Mouse (Mus musculus) left cerebral cortex, adult 9 months (tissue): ENCODE measurements around the gene Chit1.

Source experiments
- DNase-seq, 2 experiments: peaks; one replicate each; pipeline ENCODE4 v3.0.0; 2022; ENCODE audit warnings: low spot score in 2 of 2

The Chit1 gene

DNA sequence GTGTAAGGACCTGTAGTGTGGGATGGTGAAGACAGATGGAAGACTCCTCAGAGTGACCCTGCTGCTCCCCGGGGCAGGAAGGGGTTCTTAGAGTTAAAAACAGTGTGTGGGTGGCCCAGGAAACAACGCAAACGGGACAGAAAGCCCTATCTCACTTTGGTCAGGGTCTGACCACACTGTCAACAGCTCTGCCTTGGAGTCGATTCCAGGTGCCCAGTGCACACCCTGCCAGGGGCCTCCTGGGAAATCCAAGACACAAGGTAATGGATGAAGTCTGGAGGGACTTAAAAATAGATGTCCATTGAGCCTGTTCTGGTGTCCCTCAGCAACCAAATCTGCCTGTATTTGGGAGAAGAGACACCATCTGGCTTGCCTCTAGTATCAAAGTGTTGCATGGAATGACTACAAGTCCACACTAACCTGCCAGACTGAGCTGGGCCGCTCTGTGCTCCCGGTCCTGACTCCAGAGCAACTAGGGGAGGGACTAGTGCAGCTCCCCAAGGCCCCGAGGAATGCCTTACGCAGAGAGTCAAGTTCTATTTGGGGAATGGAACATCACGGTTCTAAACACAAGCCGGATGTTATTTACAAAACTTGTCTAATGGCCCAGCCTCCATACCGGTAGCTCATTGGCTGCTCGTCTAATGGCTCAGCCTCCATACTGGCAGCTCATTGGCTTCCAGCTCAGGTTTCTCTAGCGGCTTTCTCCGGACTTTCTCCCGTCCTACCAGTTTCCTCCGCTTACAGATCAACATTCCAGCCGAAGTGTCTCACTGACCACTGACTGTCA lies 12.1 kb upstream of the Chit1 start:
- DNase-seq, result peak; percentile 67 to 74

GRCm38 (mm10) chr1:134099516-134100235 lies 11.4 kb upstream of the Chit1 start:
- no peak for DNase-seq

DNA sequence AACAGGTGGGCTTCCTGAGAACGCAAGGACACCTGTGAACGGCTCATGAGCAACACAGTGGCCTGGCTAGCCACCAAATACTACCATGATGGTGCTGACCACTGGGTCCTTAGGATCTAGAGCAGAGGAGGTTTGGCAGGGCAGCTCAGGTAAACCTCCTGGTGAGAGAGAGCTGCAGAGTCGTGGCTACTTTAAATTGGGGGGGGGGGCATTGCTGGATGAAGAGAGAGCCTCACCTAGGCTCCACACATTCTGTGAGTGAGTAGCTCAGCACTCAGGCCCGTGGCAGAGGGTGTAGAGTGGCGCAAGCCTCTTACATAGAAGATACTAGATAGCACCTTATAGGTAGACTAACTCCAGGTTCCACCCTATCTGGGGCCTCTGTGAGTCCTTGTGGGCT lies 10.6 kb upstream of the Chit1 start:
- DNase-seq, result no peak

DNA sequence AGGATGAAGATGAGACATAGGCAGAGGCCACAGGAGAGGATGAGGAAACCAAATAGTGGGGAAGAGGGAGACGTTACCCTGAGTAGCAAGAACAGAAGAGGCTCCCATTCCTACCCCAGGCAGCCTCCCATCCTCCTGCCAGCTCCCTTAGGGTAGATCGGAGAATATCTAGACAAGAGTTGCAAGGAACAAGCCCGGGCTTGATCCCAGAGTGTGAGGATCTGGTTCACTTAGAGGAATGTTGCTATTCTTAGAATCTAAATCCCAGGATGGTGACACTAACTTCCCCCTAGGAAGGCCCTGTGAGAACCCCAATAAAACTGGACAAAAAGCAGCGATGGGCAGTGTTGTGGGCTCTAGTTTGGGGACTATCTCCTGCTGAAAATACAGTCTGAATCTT lies 10.1 kb upstream of the Chit1 start:
- no peak for DNase-seq

GRCm38 (mm10) chr1:134101593-134101992 lies 9.4 kb upstream of the Chit1 start:
- DNase-seq, result no peak

GRCm38 (mm10) chr1:134103861-134104260 lies 7.2 kb upstream of the Chit1 start:
- no peak for DNase-seq

- no peak for DNase-seq
Observed at GRCm38 (mm10) chr1:134105043-134105763, 5.8 kb upstream of the Chit1 start.

GRCm38 (mm10) chr1:134105764-134106430 lies 5.1 kb upstream of the Chit1 start:
- DNase-seq, result no peak

- peak in 1 of 2 experiments; percentile 75 for DNase-seq
Observed at GRCm38 (mm10) chr1:134106719-134107118, 4.3 kb upstream of the Chit1 start.

- no peak for DNase-seq
Observed at GRCm38 (mm10) chr1:134107777-134108176, 3.3 kb upstream of the Chit1 start.

- no peak for DNase-seq
Observed at GRCm38 (mm10) chr1:134110015-134110414, 1.0 kb upstream of the Chit1 start.

GRCm38 (mm10) chr1:134110449-134110848 lies 593 bp upstream of the Chit1 start:
- DNase-seq, result no peak

GRCm38 (mm10) chr1:134113560-134113959 lies 2.5 kb downstream of the Chit1 start:
- no peak for DNase-seq

DNA sequence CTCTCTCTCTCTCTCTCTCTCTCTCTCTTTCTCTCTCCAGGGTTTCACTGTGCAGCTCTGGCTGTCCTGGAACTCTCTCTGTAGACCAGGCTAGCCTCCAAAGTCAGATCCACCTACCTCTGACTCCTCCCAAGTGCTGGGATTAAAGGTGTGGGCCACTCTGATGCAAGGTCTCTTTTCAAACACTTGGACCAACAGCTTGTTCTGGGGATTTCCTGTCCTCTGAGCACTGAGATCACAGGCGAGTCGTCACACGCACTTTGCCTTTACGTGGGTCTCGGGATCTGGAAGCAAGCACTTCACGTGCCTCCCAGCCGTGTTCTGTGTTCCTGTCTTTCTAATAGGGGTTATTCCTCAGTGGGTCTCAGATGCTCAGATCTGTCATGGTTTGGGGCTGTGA lies 3.0 kb downstream of the Chit1 start:
- DNase-seq, result no peak

- no peak for DNase-seq
Observed at GRCm38 (mm10) chr1:134114730-134115129, 3.7 kb downstream of the Chit1 start.

GRCm38 (mm10) chr1:134115424-134115823 lies 4.4 kb downstream of the Chit1 start:
- DNase-seq, result no peak

DNA sequence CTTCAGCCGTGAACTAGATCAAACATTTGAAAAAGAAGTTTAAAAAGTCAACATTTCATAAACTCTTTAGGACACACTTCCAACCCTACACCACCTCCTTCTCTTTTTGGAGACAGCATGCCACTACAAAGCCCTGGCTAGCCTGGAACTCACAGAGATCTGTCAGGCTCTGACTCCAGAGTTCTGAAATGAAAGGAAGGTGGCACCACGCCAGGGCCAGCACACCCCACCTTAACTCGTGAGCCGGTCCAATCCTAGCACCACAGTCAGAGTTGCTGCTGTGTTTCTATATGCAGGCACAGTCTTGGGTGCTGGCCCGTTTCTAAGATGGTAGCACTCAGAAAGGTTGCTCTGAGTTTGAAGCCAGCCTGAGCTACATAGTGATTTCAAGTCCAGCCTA lies 6.1 kb downstream of the Chit1 start:
- no peak for DNase-seq

DNA sequence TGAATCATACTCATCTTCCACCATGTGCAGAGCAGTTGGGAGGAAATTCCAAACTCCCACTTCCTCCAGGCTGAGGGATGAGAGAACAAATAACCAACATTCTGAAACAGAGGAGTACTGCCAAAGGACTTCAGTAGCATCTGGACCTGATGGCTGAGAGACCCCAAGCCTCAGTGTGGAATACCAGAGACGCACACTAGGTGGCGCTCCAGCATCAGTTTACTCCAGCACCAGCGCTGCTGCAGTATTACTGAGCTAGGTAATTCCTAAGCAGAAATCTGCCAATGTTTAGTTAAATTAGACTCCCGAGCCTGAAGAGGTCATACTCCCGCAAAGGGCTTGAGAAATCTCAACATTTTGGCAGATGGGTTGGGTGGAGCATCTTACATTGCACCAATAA lies 9.1 kb downstream of the Chit1 start:
- DNase-seq, result peak in 1 of 2 experiments; percentile 92

- DNase-seq, result no peak
Observed at GRCm38 (mm10) chr1:134122195-134122594, 11.2 kb downstream of the Chit1 start.

DNA sequence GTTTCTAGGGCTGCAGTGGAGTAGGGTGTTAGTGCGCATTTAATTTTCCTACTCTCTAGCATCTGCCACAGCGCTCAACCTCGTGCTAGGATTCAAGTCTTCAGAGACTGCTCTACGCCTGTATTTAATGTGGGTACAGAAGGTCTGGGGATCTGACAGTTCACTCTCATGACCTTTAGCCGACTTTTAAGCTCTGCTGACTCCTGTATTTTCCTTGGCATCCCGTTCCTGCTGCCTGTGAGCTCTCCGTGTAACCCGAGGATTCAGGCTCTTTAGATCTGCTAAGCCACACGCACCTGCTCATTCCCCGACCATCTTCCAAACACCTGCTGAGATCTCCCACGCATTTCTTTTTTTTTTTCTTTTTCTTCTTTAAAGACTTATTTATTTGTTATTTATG lies 22.3 kb downstream of the Chit1 start:
- no peak for DNase-seq

DNA sequence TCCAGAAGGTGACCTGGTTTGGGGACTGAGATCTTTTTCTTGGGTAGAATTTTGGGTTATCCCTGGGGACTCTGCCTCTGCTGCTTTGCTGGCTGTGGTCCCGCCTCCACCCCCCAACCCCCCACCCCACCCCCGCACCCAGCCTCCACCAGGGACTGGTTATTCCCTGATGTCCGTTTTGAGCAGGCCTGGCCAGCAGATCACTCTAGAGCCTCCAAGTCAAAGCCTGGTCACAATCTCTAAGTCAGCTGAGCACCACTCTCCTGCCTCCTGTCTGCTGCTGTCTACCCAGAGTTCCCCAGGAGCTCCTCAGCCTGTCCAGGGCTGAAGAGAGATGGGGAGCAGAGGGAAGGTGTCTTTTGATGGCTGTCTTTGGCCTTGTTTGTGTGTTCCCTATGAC lies 25.3 kb downstream of the Chit1 start:
- DNase-seq, result no peak

GRCm38 (mm10) chr1:134138424-134138823 lies 27.4 kb downstream of the Chit1 start:
- DNase-seq, result no peak
